Mouse (Mus musculus) lung, embryonic 14.5 days (tissue): ENCODE data around the gene Nadsyn1. TPM values are rescaled to one million over a fixed set of nuclear protein-coding genes. Genes with fewer than 3 reads are reported as not detected.

Experiments used
- ATAC-seq: fragments of 200-750 bp; cut with Nextera tagmentation; 2 replicates; pipeline ENCODE4 v1.8.0; 2017; ENCODE audit warnings: mild to moderate bottlenecking, moderate TSS enrichment, moderate library complexity; ENCODE audit not compliant: insufficient read depth
- DNase-seq: peaks from one replicate; pipeline ENCODE4 v3.0.0-alpha.2; 2015
- H3K27ac ChIP-seq: fragments of 300-500 bp; sonication (generic); 2 replicates; pipeline ENCODE4 v1.5.1; 2014; ENCODE audit warnings: low read depth, mild to moderate bottlenecking, moderate library complexity
- H3K27me3 ChIP-seq: fragments of 300-500 bp; sonication (generic); 2 replicates; pipeline ENCODE4 v1.6.1; 2014; ENCODE audit warnings: low read length, control low read depth; ENCODE audit not compliant: insufficient read depth
- H3K36me3 ChIP-seq: fragments of 300-500 bp; sonication (generic); 2 replicates; pipeline ENCODE4 v1.6.1; 2014; ENCODE audit warnings: control low read depth; ENCODE audit not compliant: insufficient read depth
- H3K4me1 ChIP-seq: fragments of 300-500 bp; sonication (generic); 2 replicates; pipeline ENCODE4 v1.6.1; 2014; ENCODE audit warnings: antibody characterized with exemption, control low read depth; ENCODE audit not compliant: insufficient read depth
- H3K4me2 ChIP-seq: fragments of 300-500 bp; sonication (generic); 2 replicates; pipeline ENCODE4 v1.6.1; 2014; ENCODE audit warnings: mild to moderate bottlenecking
- H3K4me3 ChIP-seq: fragments of 300-500 bp; sonication (generic); 2 replicates; pipeline ENCODE4 v1.5.1; 2014; ENCODE audit warnings: low read depth, low read length
- H3K9ac ChIP-seq: fragments of 300-500 bp; sonication (generic); 2 replicates; pipeline ENCODE4 v1.6.1; 2014
- H3K9me3 ChIP-seq: fragments of 300-500 bp; sonication (generic); 2 replicates; pipeline ENCODE4 v1.6.1; 2016; ENCODE audit warnings: low read depth, low read length, control low read depth
- CTCF ChIP-seq: IDR thresholded peaks from 2 replicates; pipeline ENCODE4 v1.5.1; 2016; ENCODE audit warnings: antibody characterized with exemption, low read depth
- WGBS: fragments of 180-500 bp; shearing (Covaris S2); extraction: QIAGEN DNeasy Blood & Tissue Kit; methylation state at CpG from one replicate; pipeline ENCODE4 v1.1.7; 2014; 5-methylcytosine and 5-hydroxymethylcytosine counted together
- polyA plus RNA-seq: library from polyadenylated mRNA; unstranded; fragments of >200 nt; fragmentation: Nextera tagmentation; extraction: Ambion mirVana; gene quantifications from 2 replicates; pipeline ENCODE4 v1.2.1, GENCODE M21; 2014

Gene Nadsyn1
- polyA plus RNA-seq, 1 experiment from 2014 or later, result 6.7 TPM

DNA sequence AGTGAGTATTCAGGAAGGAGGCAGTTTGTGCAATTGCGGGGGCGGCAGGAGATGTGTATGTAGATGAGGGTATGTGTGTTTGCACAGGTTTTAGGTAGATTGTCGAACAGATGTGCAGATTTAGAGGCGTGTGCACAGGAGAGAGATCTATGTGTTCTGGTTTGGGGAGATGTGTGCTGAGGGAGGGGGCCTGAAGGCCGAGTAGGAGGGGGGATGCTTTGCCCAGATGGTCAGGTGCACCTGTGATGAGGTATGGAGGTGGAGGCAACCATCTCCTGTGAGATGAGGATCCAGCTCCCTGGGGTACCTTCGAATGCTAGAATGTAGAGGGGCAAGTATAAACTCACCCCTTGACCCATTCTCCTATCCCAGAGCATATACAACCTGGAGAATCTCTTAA, 7.8 kb upstream of the Nadsyn1 start:
- WGBS, result 9% methylated on average over 6 of the region's 6 CpGs
- H3K27ac ChIP-seq, result no peak overlapping the region
- H3K9ac ChIP-seq, result peak overlapping the region; percentile 49
- H3K27me3 ChIP-seq, result no peaks in the 10 kb centered on the region
- H3K4me3 ChIP-seq, result peak overlapping the region; percentile 64
- H3K36me3 ChIP-seq, result 0 out of 2 replicates have a peak, but pooled peaks cover 5% of the 10 kb centered on the region
- TF ChIP-seq CTCF, result no peak
- ATAC-seq (peak; percentile 25; the same call in 1 of the 2 replicates), DNase-seq (no peak)
- H3K4me2 ChIP-seq, result peak overlapping the region; percentile 84
- H3K4me1 ChIP-seq, result 0 out of 2 replicates have a peak, but pooled peaks cover 6% of the 10 kb centered on the region
- H3K9me3 ChIP-seq, result no peaks in the 10 kb centered on the region

DNA sequence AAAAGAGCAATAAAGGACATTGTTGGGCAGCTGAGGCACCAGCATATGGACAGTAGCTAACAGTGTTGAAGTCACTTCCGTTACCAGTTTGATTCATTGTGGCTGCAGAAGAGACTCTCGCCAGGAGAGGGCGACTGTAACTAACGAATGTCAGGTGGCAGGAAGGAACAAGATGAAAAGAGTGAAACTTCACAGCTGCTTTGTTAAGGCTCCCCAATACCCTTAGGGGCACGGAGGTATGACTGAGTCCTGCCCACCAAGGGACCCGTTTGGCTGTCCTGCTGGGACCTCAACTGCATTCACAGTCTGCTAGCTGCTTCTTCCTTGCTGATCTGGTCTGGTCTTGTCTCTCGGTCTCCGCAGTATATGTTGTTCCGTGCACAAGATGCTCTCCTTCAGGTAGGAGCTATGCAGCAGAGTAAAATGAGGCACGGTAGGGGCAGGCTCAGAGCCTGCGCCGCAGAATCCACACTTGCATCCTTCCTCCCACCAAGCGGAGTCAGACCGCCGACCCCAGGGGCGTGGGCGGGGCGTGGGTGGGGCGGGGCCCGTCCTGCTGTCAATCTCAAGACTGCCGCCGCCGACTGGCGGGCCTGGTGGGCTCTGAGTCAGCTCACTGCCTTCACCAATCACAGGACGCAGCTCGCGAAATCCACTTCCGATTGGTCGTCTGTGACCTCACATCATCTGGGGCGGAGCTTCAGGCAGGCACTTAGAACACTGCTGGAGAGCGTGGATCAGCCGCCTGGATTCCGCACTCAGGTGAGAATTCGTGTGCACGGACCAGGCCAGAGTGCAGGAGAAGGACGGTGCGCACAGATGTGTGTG, 7.1 kb upstream of the Nadsyn1 start:
- WGBS, result 2% methylated on average over 36 of the region's 37 CpGs
- peak overlapping the region; percentile 87 for H3K27ac ChIP-seq
- peak; percentile 98 for DNase-seq
- peak; percentile 93 for TF ChIP-seq CTCF
- peak; percentile 98 for ATAC-seq
- H3K4me2 ChIP-seq, result peak overlapping the region; percentile 84
- H3K9me3 ChIP-seq, result no peaks in the 10 kb centered on the region
- H3K27me3 ChIP-seq, result no peaks in the 10 kb centered on the region
- H3K36me3 ChIP-seq, result 0 out of 2 replicates have a peak, but pooled peaks cover 5% of the 10 kb centered on the region
- peak overlapping the region; percentile 64 for H3K4me3 ChIP-seq
- peak overlapping the region; percentile 67 for H3K9ac ChIP-seq
- 0 out of 2 replicates have a peak, but pooled peaks cover 6% of the 10 kb centered on the region for H3K4me1 ChIP-seq

DNA sequence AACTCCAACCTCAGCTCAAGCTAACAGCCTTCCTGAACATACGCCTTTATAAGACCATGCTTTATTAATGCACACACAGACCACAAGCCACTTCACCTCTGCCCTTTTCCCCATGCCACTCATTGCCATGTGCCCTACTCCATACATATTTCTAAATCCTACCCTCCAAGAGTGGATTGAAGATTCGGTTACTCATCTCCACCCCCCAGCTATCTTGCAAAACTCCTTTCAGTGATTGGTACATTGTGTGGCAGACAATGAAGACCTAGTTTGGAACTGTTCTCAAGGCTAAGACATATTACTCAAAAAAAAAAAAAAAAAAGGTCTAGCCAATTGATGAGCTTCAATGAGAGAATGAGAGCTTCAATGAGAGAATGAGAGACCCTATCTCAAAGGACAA, 4.3 kb upstream of the Nadsyn1 start:
- H3K36me3 ChIP-seq, result 0 out of 2 replicates have a peak, but pooled peaks cover 3% of the 10 kb centered on the region
- H3K9me3 ChIP-seq, result no peaks in the 10 kb centered on the region
- no peaks in the 10 kb centered on the region for H3K27me3 ChIP-seq
- ATAC-seq (no peak), DNase-seq (no peak)
- H3K4me1 ChIP-seq, result peaks cover 8% of the 10 kb centered on the region
- no peak overlapping the region for H3K9ac ChIP-seq
- H3K4me2 ChIP-seq, result no peak overlapping the region
- H3K4me3 ChIP-seq, result no peak overlapping the region
- H3K27ac ChIP-seq, result no peak overlapping the region
- TF ChIP-seq CTCF, result no peak
- 75% methylated on average over 2 of the region's 2 CpGs for WGBS

DNA sequence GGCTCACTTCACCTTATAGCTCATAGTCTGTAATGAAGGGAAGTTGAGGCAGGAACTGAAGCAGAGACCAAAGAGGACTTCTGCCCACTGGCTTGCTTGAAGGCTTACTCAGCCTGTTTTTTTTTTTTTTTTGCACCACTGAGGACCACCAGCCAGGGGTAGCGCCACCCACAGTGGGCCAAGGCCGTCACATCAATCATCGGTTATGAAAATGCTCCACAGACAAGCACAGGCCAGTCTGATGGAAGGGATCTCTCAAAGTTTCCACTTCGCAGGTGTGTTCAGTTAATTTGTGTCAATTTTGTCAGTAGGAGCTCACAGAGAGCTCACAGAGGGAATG, 587 bp upstream of the Nadsyn1 start:
- Histone ChIP-seq H3K9me3 (no peaks in the 10 kb centered on the region), H3K4me2 (peak overlapping the region; percentile 87), H3K27ac (peak overlapping the region; percentile 74; the same call in 1 of the 2 replicates), H3K4me3 (peak overlapping the region; percentile 62), H3K9ac (peak overlapping the region; percentile 47; the same call in 1 of the 2 replicates), H3K27me3 (no peaks in the 10 kb centered on the region), H3K4me1 (peaks cover 5% of the 10 kb centered on the region), H3K36me3 (peaks cover 7% of the 10 kb centered on the region; the same call in 1 of the 2 replicates)
- 0 out of 2 replicates have a peak, but pooled peaks have one; percentile 8 for TF ChIP-seq CTCF
- WGBS, result 78% methylated on average over 4 of the region's 4 CpGs
- DNase-seq (no peak), ATAC-seq (peak; percentile 26)

DNA sequence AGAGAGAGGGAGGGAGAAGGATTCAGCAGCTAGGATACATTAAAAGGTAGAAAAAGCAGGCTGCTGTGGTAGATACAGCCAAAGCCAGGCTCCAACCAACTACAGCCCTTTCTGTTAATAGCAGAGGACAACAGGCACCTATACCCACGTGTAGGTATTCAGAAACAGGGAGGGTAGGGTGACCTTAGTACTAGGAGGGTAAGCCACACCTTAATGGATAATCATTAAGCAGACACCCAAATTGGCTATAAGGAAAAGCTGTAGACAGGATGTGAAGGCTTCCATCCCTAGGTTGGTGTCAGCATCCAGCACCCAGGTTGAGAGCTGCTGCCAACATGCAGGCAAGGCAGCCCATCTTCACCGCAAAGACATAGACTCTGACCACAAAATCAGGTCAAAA, 1.4 kb downstream of the Nadsyn1 start:
- H3K4me3 ChIP-seq, result no peak overlapping the region
- TF ChIP-seq CTCF, result no peak
- H3K27me3 ChIP-seq, result no peaks in the 10 kb centered on the region
- H3K9ac ChIP-seq, result no peak overlapping the region
- no peak overlapping the region for H3K27ac ChIP-seq
- peaks cover 5% of the 10 kb centered on the region for H3K4me1 ChIP-seq
- WGBS, result 82% methylated on average over 2 of the region's 2 CpGs
- H3K4me2 ChIP-seq, result no peak overlapping the region
- H3K36me3 ChIP-seq, result peaks cover 14% of the 10 kb centered on the region; the same call in 1 of the 2 replicates
- ATAC-seq (no peak), DNase-seq (no peak)
- no peaks in the 10 kb centered on the region for H3K9me3 ChIP-seq

DNA sequence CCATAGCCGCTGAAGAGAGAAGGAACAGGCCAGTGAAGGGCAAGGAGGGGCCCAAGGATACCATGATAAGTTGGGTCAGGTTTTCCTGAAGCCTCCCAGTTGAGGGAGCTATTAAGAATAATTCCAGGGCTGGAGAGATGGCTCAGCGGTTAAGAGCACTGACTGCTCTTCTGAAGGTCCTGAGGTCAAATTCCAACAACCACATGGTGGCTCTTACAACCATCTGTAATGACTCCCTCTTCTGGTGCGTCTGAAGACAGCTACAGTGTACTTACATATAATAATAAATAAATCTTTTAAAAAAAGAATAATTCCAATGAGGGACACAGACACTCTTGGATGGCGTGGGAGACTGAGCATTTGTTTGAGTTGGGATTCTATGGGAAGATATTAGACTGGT, 3.4 kb downstream of the Nadsyn1 start:
- Histone ChIP-seq H3K4me1 (peaks cover 5% of the 10 kb centered on the region), H3K4me2 (no peak overlapping the region), H3K9ac (no peak overlapping the region), H3K27ac (no peak overlapping the region), H3K27me3 (no peaks in the 10 kb centered on the region), H3K4me3 (no peak overlapping the region), H3K36me3 (peaks cover 31% of the 10 kb centered on the region; the same call in 1 of the 2 replicates), H3K9me3 (no peaks in the 10 kb centered on the region)
- DNase-seq (no peak), ATAC-seq (no peak)
- WGBS, result 65% methylated on average over 4 of the region's 4 CpGs
- no peak for TF ChIP-seq CTCF

DNA sequence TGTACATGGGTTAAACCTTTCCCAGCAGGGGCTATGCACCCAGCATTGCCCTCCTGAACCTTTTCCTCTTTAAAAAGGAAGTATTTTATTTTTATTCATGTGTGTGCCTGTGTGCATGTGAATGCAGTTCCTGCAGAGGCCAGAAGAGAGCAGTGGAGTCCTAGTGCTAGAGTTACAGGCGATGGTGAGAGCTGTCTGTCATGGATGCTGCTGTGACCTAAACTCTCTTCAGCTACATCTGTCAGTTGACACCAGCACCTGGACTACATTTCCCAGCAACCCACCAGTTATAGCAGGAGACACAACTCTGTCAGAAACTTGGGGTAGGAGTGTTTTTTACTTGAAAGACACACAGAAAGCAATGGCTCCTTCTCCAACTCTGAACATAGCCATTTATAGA, 13.7 kb downstream of the Nadsyn1 start:
- H3K36me3 ChIP-seq, result peaks cover 52% of the 10 kb centered on the region; the same call in 1 of the 2 replicates
- 55% methylated on average over 1 of the region's 1 CpGs for WGBS
- H3K27ac ChIP-seq, result no peak overlapping the region
- peak; percentile 57 for TF ChIP-seq CTCF
- no peaks in the 10 kb centered on the region for H3K27me3 ChIP-seq
- no peaks in the 10 kb centered on the region for H3K4me1 ChIP-seq
- no peak overlapping the region for H3K4me3 ChIP-seq
- H3K4me2 ChIP-seq, result no peak overlapping the region
- peak; percentile 16 for DNase-seq
- no peak for ATAC-seq
- H3K9me3 ChIP-seq, result no peaks in the 10 kb centered on the region
- no peak overlapping the region; the same call in 1 of the 2 replicates for H3K9ac ChIP-seq
